Mouse (Mus musculus) gastrocnemius, adult 18-20 months (tissue): ENCODE data around the gene Flywch2. TPM values are rescaled to one million over a fixed set of nuclear protein-coding genes. Genes with fewer than 3 reads are reported as not detected.
"Not testable (repeated sequence)": the region's sequence is repeated elsewhere in the genome, so short reads cannot be mapped to it uniquely, and the experiment has no call there.

ENCODE experiments used
- DNase-seq: peaks from one replicate; pipeline ENCODE4 v3.0.0; 2021; ENCODE audit warnings: low spot score
- total RNA-seq, 2 experiments: library from RNA; stranded (reverse); gene quantifications; 2 replicates each; pipeline ENCODE4 v1.2.3; 2021

Gene Flywch2
- total RNA-seq, 2 experiments from 2014 or later, result not detected

DNA sequence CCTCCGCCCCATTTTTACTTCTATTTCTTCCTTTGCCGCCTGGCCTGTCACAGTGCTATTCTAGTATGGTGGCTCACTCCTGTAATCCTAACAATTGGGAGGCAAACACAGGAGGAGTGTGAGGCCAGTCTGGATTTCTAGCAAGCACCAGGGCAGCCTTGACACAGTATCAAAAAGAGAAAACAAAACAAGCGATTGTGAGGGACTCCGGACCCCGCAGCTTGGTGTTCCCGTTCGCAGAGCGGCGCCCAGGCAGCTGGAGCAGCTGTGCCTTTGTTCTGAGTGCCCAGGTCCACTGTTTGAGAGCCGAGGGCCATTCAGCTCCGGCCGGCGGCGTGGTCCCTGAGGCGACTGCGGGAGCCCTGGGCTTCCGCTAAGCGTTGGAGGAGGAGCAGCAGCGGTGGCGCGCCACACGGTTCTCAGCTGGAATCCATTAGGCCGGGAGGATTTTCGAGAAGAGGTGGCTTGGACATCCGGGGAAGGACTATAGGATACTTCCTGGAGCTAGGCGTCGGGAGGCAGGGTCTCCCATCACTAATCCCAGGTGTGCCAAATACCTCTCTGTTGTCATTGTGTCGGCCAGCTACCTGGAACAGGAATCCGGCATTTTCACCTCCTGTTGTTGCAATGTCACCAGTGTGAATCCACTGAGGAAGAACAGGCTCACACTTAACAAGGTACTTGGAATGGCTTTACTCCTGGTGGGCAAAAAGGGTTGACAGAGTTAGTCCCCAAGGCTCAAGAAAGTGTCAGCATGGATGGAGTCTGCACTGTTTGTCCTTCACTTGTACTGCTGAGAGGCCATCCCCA lies 4.6 kb upstream of the Flywch2 start, which contains the start of gene Srrm2:
Srrm2 (plus strand) TSS at position 264 of the 810 bp plus-strand sequence.
- peak; percentile 27 for DNase-seq

DNA sequence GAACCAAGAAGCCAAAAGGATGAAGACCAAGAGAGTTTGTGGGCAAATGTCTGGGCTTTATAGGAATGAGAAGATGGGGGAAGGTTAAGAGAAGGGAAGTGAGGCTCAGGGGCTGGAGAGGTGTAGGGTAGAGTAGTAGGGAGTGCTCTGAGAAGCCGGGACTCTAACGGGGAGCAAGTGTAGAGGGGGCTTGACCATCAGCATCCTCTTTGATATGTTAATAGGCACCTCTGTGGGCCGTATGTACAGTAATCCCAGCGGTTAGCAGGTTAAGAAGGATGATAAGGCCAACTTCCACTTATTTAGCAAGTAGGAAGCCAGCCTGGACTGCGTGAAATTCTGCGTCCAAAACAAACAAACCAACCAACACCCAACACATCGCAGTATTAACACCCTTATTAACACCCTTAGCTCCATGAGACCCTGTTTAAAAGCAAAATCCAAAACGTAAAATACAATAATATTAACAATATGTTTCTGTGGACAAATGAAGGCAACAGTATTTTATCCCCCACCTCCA lies 3.9 kb upstream of the Flywch2 start:
- DNase-seq, result no peak

DNA sequence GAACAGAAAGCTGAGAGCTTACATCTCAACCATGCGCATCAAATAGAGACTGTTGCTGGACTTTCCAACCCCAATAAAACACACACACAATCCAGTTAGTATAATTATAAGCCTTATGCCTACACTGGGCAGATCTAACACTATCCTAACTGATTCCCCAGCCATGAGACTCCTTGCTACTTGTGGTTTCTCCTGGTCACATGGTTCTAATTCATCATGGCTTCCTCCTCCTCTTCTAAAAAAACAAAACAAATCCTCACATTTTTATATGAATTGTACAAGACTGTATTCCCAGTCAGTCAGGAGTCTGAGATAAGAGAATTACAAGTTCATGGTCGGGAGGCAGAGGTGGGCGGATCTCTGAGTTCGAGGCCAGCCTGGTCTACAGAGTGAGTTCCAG lies 3.1 kb upstream of the Flywch2 start:
- no peak for DNase-seq

DNA sequence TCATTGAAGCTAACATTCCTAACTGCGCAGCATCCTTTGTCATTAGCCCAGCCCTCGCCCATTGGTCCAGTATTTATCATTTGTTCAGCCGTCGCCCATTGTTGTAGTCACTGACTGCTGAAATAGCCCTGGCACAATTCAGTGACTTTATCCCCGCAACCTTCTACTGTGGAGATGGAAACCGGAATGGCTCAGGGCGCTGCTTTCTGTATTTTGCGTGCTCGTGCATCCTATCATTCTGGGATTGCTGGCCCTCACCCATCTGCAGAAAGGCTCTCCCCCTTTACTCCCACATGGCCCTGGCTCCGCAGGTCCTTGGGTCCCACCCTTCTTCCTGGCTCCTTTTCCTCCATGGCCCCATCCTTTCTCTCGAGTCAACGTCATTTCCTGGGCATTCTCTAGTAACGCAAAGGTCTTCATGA lies 640 bp upstream of the Flywch2 start:
- DNase-seq, result no peak

DNA sequence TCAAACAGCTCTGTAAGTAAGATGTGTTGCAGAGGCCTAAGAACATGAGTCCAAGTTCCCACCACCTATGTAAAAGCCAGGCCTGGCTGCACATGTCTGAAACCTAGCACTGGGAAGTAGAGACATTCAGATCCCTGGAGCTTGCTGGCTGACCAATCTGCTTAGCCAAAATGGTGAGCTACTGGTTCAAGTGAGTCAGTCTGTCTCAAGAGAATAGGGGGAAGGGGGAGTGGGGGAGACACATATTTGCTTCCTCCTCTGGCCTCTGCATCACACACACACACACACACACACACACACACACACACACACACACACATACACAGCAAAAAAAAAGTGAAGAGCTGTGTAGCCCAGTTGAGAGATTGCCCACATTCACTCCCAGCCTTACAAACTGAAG lies 2.5 kb downstream of the Flywch2 start:
- DNase-seq, result no peak

DNA sequence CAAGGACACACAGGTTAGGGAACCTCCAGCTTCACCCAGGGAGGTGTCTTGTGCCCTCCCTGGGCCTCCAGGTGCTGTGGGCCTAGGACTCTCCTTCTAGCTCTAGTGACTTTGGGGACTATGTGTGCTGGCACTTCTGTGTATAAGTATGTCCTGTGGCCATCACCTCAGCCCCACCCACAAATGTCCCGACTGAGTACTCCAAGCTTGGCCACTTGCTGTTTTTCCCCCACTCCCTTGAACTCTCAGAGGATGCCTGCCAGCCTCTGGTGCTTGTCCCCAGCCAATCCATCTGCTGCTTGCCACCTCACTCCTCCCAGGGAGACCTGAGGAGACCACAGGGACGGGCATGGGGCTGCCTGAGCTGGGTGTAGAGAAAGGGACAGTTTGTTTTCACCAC lies 7.4 kb downstream of the Flywch2 start:
- no peak for DNase-seq

DNA sequence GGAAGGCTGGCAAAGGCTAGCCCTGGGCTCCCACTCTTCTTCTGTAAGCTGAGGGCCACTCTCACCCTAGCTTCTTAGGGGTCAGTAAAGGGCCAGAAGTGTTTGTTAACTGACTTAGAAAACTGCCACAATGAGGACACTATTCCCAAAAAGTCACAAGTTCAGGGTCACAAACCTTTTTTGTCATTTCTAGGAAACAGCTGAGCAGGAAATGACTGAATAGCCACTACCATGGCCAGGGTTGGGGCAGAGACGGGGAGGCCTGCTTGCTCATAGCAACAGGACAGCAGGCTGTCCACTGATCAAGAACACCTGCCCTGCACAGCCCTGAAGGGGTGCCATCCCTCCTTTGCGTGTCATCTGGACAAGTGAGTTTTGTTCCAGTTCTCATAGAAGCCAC lies 8.7 kb downstream of the Flywch2 start:
- no peak for DNase-seq

DNA sequence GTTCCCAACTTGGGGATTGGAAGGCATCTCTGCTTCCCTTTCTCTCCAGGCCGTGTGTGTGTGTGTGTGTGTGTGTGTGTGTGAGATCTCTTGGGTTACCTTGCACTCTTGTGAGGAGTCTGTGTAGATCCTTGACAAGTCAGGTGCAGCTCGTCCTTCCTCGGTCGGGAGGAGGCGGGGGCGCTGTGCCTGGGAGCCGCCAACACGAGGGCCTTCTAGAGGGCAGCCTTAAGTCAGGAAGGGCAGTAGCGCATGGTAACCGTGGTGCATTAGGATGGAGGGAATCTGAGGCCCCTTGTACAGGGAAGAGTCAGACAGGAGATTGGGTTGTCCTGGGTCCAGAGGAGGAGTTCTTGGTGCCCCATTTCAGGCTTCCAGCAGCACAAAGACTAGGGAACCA lies 9.7 kb downstream of the Flywch2 start:
- DNase-seq, result no peak

DNA sequence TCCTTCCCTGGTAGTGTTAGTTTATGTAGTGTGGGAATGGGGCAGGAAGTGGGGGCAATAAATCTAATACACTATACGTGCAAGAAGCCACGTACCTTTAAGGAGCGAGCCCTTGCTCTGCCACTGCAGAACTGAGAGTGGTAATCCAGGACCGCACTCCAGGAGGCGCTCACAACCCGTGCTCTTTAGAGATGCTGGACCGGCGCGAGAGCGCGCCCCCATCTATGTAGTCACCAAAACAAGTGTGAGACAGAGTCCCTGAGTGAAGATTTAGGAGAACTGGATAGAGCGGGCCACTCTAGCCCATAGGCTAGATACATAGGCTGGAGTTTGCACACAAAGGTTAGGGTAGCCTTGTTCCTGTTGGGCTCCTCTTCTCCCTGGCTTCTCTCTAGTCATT lies 11.8 kb downstream of the Flywch2 start:
- DNase-seq, result peak; percentile 82

DNA sequence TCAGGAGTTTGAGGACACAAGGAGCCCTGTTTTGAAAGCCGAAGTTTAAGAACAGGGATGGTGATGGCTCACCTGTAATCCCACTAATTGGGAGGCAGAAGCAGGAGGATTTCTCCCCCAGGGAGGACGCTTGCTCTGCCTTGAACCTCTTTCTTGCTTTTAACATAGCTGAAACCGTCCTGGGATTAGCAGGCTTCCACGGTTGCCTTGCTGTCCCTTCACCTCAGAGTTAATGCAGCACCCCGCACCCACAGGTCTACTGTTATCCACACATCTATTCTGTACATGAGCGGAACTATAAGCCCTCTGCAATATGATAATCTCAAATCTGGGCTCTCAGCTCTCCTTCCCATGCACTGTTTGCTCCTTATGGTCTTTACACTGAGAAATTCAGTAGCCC lies 12.2 kb downstream of the Flywch2 start:
- DNase-seq, result no peak

DNA sequence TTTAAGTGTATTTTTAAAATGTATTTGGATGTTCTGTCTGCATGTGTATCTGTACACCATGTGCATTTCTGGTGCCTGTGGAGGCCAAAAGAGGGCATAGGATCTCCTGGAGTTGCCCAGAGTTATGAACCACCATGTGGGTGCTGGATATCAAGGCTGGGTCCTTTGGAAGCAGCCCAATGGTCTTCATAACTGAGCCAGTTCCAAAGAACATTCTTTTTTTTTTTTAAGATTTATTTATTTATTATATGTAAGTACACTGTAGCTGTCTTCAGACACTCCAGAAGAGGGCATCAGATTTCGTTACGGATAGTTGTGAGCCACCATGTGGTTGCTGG lies 13.7 kb downstream of the Flywch2 start:
- not testable (repeated sequence) for DNase-seq

DNA sequence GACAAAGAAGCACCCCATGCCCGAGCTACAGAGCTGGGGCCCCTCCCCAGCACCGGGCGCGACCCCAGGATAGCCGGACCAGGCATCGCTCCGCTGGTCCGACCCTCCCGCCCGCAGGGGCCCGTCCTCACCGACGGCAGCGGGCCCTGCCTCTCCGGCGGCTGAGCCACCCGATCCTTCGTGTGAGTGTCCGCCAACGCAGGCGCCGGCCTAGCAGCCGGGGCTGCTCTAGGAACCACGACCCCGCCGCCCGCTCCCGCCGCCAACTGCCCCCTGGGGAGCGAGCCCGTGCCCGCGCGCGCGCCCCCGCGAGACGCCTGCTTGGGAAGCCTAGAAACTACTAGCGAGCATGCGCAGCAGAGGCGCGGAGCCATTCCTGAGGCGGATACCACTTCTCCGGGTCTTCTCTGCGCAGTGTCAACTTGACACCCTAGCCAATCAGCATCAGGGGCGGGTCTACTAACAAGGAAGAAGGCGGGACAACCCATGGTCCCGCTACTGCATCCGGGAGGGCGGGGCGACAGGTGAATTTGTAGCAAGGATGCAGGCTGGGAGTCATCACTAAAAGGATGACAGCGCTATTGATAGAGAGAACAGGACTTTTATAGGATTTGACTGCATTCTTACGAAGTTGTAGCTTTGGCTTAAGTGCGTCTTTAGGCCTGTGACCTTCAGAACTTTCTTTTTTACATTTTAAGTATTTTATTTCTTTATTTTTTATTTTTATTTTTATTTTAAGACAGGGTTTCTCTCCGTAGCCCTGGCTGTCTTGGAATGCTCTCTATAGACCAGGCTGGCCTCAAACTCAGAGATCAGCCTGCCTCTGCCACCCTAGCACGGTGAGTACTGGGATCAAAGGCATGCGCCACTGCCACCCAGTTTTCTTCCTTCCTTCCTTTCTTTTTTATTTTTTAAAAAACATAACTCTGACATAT lies 14.3 kb downstream of the Flywch2 start, which contains the start of gene Flywch1:
Flywch1 (minus strand) TSS at position 319 of the 935 bp plus-strand sequence.
- peak; percentile 98 for DNase-seq

DNA sequence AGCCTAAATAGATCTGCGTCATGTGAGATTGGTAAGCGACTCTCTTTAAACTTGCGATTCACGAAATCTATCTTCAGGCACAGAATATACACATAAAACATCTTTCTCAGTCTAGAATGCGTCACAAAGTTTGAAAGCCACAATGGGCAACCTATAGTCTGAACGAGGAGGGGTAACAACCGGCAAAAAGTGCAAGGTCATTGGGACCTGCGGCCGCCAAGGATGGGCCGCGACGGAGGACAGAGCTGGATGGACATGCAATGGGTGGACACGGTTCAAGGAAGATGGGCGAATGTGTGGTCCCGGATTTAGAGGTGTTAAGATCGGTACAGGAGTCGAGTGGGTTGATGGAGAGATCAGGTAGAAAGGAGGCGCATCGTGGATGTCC lies 15.0 kb downstream of the Flywch2 start:
- DNase-seq, result peak; percentile 27

DNA sequence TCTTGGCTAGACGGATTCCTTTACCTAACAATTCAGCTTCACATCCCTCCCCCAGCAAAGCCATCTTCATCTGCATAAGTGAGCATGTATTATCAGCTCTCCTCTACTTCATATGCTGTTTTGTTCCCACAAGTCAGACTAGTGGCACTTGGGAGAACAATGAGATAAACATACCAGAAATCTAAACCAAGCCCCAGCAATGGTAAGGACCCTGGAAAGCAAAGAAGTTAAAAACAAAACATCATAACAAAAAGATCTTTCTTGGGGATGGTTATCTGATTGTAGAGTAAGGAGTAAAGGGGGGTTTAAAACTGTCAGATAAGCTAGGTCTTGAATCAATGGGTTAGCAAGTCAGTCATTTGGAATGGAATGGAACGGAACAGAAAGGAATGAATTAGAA lies 15.4 kb downstream of the Flywch2 start:
- DNase-seq, result no peak

DNA sequence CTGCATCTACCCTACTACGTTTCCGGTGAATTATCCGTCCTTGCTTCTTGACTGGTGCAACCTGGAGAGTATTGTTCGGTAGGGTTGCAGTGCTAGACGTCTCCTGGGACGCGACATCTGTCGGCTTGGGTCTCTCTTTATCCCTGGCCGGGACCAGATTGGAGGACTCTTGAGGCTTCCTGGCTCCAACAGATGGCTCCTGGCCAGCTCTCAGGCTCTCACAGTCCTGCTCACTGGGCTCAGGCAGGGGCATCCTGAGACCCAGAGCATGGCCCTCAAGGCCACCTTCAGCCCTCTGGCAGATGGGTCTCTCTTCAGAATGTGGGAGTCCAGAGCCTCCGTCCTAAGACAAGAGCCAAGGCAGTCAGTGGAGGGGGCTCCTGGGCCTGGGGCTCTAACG lies 22.9 kb downstream of the Flywch2 start:
- DNase-seq, result no peak

DNA sequence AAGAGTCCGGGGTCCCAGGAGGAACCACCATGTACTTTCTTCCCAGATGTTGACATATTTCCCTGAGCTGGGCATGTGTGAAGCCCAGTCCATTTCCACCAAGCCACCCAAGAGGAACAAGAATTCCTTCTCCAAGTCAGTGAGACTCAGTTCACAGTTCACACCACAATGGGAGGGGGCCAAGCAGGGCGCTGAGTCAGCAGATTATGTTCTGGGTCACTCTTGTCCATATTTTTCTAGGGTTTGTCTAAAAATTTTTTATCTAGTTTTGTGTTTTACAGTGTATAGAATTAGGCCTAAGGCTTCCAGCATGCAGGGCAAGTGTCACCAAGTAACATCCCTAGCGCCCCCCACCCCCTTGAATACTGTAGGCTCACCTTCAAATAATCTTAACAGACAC lies 24.7 kb downstream of the Flywch2 start:
- no peak for DNase-seq

DNA sequence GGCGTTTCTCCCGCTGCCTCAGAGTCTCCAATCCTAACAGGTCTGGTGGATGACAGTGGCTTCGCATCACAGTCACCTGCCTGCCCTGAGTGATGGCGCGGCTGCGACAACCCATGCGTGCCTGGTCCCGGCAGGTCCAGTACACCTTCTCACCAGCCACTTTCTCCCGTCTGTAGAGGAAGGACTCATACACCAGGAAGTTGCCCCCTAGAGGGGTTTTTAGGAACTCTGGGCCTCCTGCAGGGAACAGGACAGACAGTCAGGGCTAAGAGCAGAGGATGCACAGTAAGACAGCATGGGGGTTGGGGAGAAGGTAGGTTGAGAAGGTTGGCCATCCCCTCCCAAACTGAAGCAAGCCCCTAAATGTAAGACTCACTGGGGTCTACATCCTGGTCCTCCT lies 25.6 kb downstream of the Flywch2 start:
- no peak for DNase-seq

DNA sequence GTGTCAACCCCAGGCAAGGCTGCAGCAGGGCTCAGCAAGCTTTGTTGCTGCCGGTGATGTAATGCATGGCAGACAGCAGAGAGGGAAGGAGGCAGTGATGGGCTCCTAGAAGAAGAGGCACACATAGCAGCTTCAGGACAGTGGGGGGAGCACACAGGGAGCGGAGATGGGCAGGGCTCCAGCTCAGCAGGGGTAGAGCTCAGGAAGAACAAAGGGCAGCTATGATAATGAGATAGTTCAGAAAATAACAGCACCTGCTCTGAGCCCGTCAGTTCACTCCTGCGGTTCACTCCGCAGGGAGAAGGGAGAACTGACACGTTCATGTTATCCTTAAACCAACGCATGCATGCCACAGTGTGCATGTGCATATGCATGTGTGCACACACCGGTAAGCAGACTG lies 27.1 kb downstream of the Flywch2 start:
- DNase-seq, result no peak

DNA sequence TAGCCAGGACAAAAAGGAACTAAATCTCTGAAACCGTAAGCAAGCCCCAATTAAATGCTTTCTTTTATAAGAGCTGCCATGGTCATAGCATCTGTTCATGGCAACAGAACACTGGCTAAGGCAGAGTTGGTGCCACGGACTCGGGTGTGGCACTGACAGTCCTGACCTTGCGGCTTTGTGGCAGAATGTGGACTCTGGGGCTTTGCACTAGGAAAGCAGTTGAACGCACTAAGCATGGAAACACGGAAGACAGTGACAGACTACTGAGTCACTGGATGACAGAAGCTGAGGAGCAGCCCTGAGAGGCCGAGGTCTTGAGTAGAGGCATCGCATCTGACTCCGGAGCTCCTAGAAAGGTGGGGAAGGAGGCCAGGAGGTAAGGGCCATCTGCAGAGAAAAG lies 28.3 kb downstream of the Flywch2 start:
- DNase-seq, result no peak

DNA sequence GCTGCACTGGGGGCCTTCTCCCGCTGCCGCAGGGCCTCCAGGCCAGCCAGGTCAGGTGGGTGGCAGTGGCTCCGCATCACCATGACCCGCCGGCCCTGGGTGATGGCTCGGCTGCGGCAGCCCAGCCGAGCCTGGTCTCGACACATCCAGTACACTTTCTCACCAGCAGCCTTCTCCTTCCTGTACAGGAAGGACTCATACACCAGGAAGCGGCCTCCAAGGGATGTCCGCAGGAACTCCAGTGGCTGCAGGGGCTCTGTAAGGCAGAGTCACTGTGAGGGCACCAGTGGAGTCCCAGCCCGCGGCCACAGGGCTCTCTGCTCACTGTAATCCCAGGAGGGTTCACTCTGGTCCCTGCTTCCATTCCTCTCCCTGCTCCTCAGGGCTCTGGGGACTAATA lies 30.2 kb downstream of the Flywch2 start:
- DNase-seq, result no peak

DNA sequence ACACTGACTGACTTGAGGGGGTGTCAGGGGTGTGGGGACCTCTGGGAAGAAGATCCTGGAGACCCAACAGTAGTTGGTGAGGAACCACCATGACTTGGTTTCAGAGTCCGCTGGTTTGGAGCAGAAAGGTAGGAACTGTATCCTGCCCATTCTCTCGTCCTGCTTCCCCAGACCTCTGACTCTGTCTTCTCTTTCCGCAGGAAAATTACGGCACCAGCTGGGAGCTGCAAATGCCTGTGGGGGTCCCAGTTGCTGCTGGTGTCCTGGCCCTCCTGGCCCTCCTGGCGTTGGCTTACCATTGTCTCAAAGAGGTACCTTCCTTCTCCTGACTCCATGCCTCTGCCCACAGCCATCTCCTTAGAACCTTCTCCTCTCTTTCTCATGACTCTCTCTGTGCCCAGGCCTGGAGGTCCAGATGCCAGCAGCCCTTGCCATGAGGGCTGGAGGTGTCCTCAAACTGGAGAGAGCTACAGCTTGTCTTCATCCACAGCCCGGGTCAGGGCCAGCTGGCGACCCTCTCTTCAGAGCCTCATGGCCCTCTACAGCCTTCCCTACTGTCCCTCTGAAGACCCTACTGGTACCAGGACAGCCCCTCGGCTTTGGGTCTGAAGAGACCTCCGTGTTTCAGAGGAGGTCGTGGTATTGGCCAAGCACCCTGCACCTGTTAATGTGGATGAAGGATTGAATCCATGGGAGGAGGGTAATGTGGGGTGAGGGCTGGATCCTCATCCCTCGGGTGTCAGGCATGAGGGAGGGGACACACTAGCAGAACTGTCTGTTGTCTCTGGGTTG lies 36.3 kb downstream of the Flywch2 start:
- no peak for DNase-seq
